In the genomic region with DNA sequence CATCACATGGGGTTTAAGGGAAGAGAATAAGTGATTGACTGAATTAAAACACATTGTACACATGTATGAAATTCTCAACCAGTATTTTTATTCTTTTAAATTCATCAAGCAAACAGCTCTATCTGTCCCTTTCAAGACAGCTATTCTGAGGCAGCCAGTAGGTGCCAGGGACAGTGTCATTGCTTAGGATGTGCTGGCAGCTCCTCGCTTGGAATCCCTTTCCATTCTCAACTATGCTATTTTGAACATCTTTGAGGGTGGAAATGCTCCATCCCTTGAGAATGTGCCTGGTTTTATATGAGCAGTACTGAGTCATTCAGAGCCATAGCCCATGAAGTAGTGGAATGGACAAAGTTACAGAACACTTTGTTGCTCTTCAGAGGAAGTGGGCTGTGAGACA, we compare ENCODE assay signal across 20 mouse cellular contexts.
A peak's percentile ranks its signal among the peaks of the same experiment; 100 is the strongest.
DNase-seq lines count a peak whose midpoint lies in the region; ATAC-seq and TF ChIP-seq lines count a peak whose summit lies in the region.
"Had no signal": no experiment of that assay in that cellular context is flagged by ENCODE, and none has a peak within 500 bp of the region (broad histone marks: within the 10 kb centered on the region; RNA-seq: fewer than 3 reads in every experiment).

No protein-coding gene starts in this region.

- ATAC-seq in activated CD4-positive, CD25-positive, alpha-beta regulatory T cell, adult 4 months: no peak
- ATAC-seq: forebrain, embryonic 16.5 days had no signal

- no peak for TF ChIP-seq POLR2A in lung, adult 2 months (IDR thresholded peaks at IDR 0.05; ENCODE audit: borderline replicate concordance, extremely low read depth, low read depth, low read length)

- intact Hi-C loops in left cerebral cortex, postnatal 36 days (cut with DNase I): no loop called here

- 76% methylated on average over 1 of the region's 1 CpGs for WGBS in lung, adult 2 months

- DNase-seq in frontal cortex, adult 2 months (ENCODE audit: extremely low spot score in 1 of 2, low spot score in 1 of 2): peak; percentile 57 to 76
- no peak for DNase-seq in frontal cortex, postnatal 10 days (ENCODE audit: low spot score in 2 of 2)
- DNase-seq in right cerebral cortex, adult 2 months (ENCODE audit: low spot score in 2 of 2): peak; percentile 29 to 46
- DNase-seq in right cerebral cortex, postnatal 14 days: no peak
- peak; percentile 46 to 54 for DNase-seq in left cerebral cortex, postnatal 36 days (ENCODE audit: low spot score in 2 of 2)
- DNase-seq in kidney, adult 9 months: no peak
- DNase-seq in lung, adult 2 months: no peak
- DNase-seq: adrenal gland, postnatal 14 days; cerebellum, adult 18-20 months; cerebellum, adult 9-11 months; cerebellum, postnatal 36 days; gastrocnemius, postnatal 14 days; heart, adult 2 months; heart, postnatal 14 days had no signal

- H3K4me1 ChIP-seq in lung, adult 2 months (ENCODE audit: control insufficient read depth, insufficient read depth, low read length): no peaks in the 10 kb centered on the region
- H3K4me1 ChIP-seq: embryonic facial prominence, embryonic 13.5 days; forebrain, embryonic 12.5 days; heart, embryonic 15.5 days; hindbrain, embryonic 13.5 days had no signal

- no peak for TF ChIP-seq CTCF in lung, adult 2 months (IDR thresholded peaks at IDR 0.05; ENCODE audit: insufficient read depth, low read length)

- H3K4me3 ChIP-seq in lung, adult 2 months (replicated peaks; ENCODE audit: extremely low read depth, low read depth, low read length): no peak overlapping the region
- H3K4me3 ChIP-seq: embryonic facial prominence, embryonic 13.5 days; forebrain, embryonic 12.5 days; heart, adult 2 months; heart, embryonic 15.5 days; hindbrain, embryonic 13.5 days had no signal

Comparison
In these comparisons a context has a peak if more than half of its experiments do, and no peak if none do; other contexts are left out.
1. DNase-seq: peak in frontal cortex, adult 2 months (2 of 2), right cerebral cortex, adult 2 months (2 of 2) and left cerebral cortex, postnatal 36 days (2 of 2); none in frontal cortex, postnatal 10 days (0 of 2), right cerebral cortex, postnatal 14 days (single experiment), kidney, adult 9 months (single experiment) and lung, adult 2 months (single experiment).